Mouse (Mus musculus): Measurements from ENCODE around the gene Tie1. TPM values are rescaled to one million over a fixed set of nuclear protein-coding genes. Genes with fewer than 3 reads are reported as not detected.

The Tie1 gene
- total RNA-seq, 2 experiments from 2014 or later = 7.3 to 7.7 TPM

DNA sequence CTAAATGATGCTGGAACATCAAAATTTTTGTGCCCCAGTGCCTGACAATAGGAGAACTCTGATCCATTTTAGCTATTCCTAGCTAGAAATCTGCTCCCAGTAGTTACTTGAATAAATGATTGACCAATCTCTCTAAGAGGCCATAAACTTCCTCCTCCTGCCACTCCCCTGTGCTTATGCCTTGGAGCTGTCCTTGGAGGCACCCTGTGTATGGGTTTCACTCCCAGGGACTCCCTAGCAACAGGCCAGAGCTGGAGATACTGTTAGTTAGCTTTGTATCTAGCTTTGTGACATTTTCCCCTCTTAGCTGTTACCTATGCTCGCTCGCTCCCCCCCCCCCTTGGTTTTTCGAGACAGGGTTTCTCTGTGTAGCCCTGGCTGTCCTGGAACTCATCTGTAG is 68.5 kb downstream of the Tie1 start:
- no peak for DNase-seq (ENCODE audit: low spot score in 2 of 2)

Other genes starting within 250 kb of the Tie1 start
- 100 to 1,000 TPM; 101 to 110 TPM for gene Ptprf, start 198.7 kb downstream of the Tie1 start, total RNA-seq (2021)
- 10 to 100 TPM; 30.0 to 33.1 TPM for gene Szt2, start 80.8 kb downstream of the Tie1 start, total RNA-seq (2021)
- gene Med8, start 80.7 kb downstream of the Tie1 start, total RNA-seq (2021) = 10 to 100 TPM; 53.8 to 60.7 TPM
- gene Elovl1, start 62.0 kb downstream of the Tie1 start, total RNA-seq (2021) = 10 to 100 TPM; 18.3 to 19.2 TPM
- 1 to 10 TPM in 1 of 2 experiments, under 1 TPM in 1; 0.89 to 1.3 TPM for gene Cdc20, start 52.7 kb downstream of the Tie1 start, total RNA-seq (2021)
- under 1 TPM; 0.51 to 0.91 TPM for gene Mpl, start 32.5 kb downstream of the Tie1 start, total RNA-seq (2021)
- gene 2610528J11Rik, start 36.9 kb upstream of the Tie1 start, total RNA-seq (2021) = not detected
- gene Tmem125, start 54.0 kb upstream of the Tie1 start, total RNA-seq (2021) = 1 to 10 TPM; 5.0 to 5.3 TPM
- under 1 TPM; 0.79 to 0.98 TPM for gene Cfap57, start 130.7 kb upstream of the Tie1 start, total RNA-seq (2021)
- gene Ebna1bp2, start 130.7 kb upstream of the Tie1 start, total RNA-seq (2021) = 10 to 100 TPM; 55.9 to 63.5 TPM
- gene Olfr62, start 168.9 kb upstream of the Tie1 start, total RNA-seq (2021) = not detected
- gene Olfr1342, start 202.7 kb upstream of the Tie1 start, total RNA-seq (2021) = not detected
- not detected for gene Olfr1341, start 213.5 kb upstream of the Tie1 start, total RNA-seq (2021)
- gene Olfr1340, start 230.1 kb upstream of the Tie1 start, total RNA-seq (2021) = not detected
- gene Olfr1339, start 242.1 kb upstream of the Tie1 start, total RNA-seq (2021) = not detected

All from left cerebral cortex, adult 18-20 months (tissue).